Mouse (Mus musculus) mouse trophoblast stem cell (cell line): ENCODE measurements around the gene Depdc1b.

Source experiments
- in situ Hi-C, 2 experiments: fragments of 300-500 bp; cut with MseI, MboI; formaldehyde crosslinking; loops; 2 replicates in 1 of 2; 3 replicates in 1 of 2; pipeline ENCODE4 v1.15.1; 2025

Gene Depdc1b

GRCm38 (mm10) chr13:108315702-108316486, at the start of gene Depdc1b:
Gene Depdc1b (plus strand): TSS chr13:108316332.
- in situ Hi-C loops = loop anchor here in 1 of 2 experiments (10.0 kb wide), 1 partner anchor 101 kb away; the partner anchor contains the start of gene Elovl7

GRCm38 (mm10) chr13:108267841-108268634, 48.1 kb upstream of the Depdc1b start:
- in situ Hi-C loops = no loop called here

GRCm38 (mm10) chr13:108271458-108272148, 44.5 kb upstream of the Depdc1b start:
- in situ Hi-C loops = no loop called here

GRCm38 (mm10) chr13:108272332-108272731, 43.8 kb upstream of the Depdc1b start:
- in situ Hi-C loops = no loop called here

- in situ Hi-C loops = no loop called here
These were observed 43.1 kb upstream of the Depdc1b start for GRCm38 (mm10) chr13:108273034-108273433.

- in situ Hi-C loops = no loop called here
These were observed 42.7 kb upstream of the Depdc1b start for GRCm38 (mm10) chr13:108273456-108273855.

GRCm38 (mm10) chr13:108276561-108276960, 39.6 kb upstream of the Depdc1b start:
- in situ Hi-C loops = no loop called here

- in situ Hi-C loops = no loop called here
These were observed 38.8 kb upstream of the Depdc1b start for GRCm38 (mm10) chr13:108277320-108277719.

GRCm38 (mm10) chr13:108278592-108278991, 37.5 kb upstream of the Depdc1b start:
- in situ Hi-C loops = no loop called here

- in situ Hi-C loops = no loop called here
These were observed 31.8 kb upstream of the Depdc1b start for GRCm38 (mm10) chr13:108284312-108284711.

- in situ Hi-C loops = no loop called here
These were observed 28.2 kb upstream of the Depdc1b start for GRCm38 (mm10) chr13:108287953-108288352.

- in situ Hi-C loops = no loop called here
These were observed 26.7 kb upstream of the Depdc1b start for GRCm38 (mm10) chr13:108289436-108289835.

- in situ Hi-C loops = no loop called here
These were observed 25.8 kb upstream of the Depdc1b start for GRCm38 (mm10) chr13:108290314-108290713.

GRCm38 (mm10) chr13:108297350-108298093, 18.6 kb upstream of the Depdc1b start:
- in situ Hi-C loops = no loop called here

GRCm38 (mm10) chr13:108298241-108298640, 17.9 kb upstream of the Depdc1b start:
- in situ Hi-C loops = no loop called here

- in situ Hi-C loops = no loop called here
These were observed 15.7 kb upstream of the Depdc1b start for GRCm38 (mm10) chr13:108300346-108300950.

- in situ Hi-C loops = no loop called here
These were observed 14.7 kb upstream of the Depdc1b start for GRCm38 (mm10) chr13:108301411-108301810.

- in situ Hi-C loops = no loop called here
These were observed 13.0 kb upstream of the Depdc1b start for GRCm38 (mm10) chr13:108302957-108303675.

- in situ Hi-C loops = no loop called here
These were observed 12.3 kb upstream of the Depdc1b start for GRCm38 (mm10) chr13:108303841-108304240.

GRCm38 (mm10) chr13:108304680-108305079, 11.5 kb upstream of the Depdc1b start:
- in situ Hi-C loops = no loop called here
